28 mouse cellular contexts compared by ENCODE assay signal in genomic region chr3:109740466-109741102, GRCm38 (mm10).
A peak's percentile ranks its signal among the peaks of the same experiment; 100 is the strongest.
DNase-seq lines count a peak whose midpoint lies in the region; ATAC-seq and TF ChIP-seq lines count a peak whose summit lies in the region.
"Had no signal": no experiment of that assay in that cellular context is flagged by ENCODE, and none has a peak within 500 bp of the region (broad histone marks: within the 10 kb centered on the region; RNA-seq: fewer than 3 reads in every experiment).

No protein-coding gene starts in this region.

- TF ChIP-seq CTCF in brain, embryonic 14.5 days (IDR thresholded peaks at IDR 0.05; ENCODE audit: borderline replicate concordance, extremely low read depth, insufficient read depth, insufficient read length), result no peak

- H3K36me3 ChIP-seq in embryonic facial prominence, embryonic 15.5 days, result no peaks in the 10 kb centered on the region
- no peaks in the 10 kb centered on the region for H3K36me3 ChIP-seq in embryonic facial prominence, embryonic 10.5 days (replicated peaks)
- H3K36me3 ChIP-seq in limb, embryonic 10.5 days, result no peaks in the 10 kb centered on the region
- H3K36me3 ChIP-seq: embryonic facial prominence, embryonic 12.5 days; limb, embryonic 15.5 days; midbrain, embryonic 15.5 days; neural tube, embryonic 15.5 days had no signal

- H3K4me1 ChIP-seq in embryonic facial prominence, embryonic 15.5 days, result no peaks in the 10 kb centered on the region
- H3K4me1 ChIP-seq in embryonic facial prominence, embryonic 10.5 days, result peaks cover 4% of the 10 kb centered on the region; the same call in 1 of the 2 replicates
- peaks cover 12% of the 10 kb centered on the region for H3K4me1 ChIP-seq in limb, embryonic 10.5 days
- H3K4me1 ChIP-seq: limb, embryonic 15.5 days; neural tube, embryonic 15.5 days had no signal

- TF ChIP-seq POLR2A in brain, embryonic 14.5 days (IDR thresholded peaks at IDR 0.05; ENCODE audit: borderline replicate concordance, extremely low read depth, insufficient read depth, insufficient read length, poor library complexity, severe bottlenecking), result no peak

- no peak overlapping the region for H3K4me2 ChIP-seq in embryonic facial prominence, embryonic 15.5 days (replicated peaks)
- H3K4me2 ChIP-seq: embryonic facial prominence, embryonic 12.5 days; limb, embryonic 15.5 days; lung, embryonic 14.5 days; midbrain, embryonic 15.5 days; neural tube, embryonic 15.5 days had no signal

- ATAC-seq in embryonic facial prominence, embryonic 15.5 days (ENCODE audit: insufficient number of reproducible peaks, low FRiP score, low TSS enrichment, low read depth), result 0 out of 2 replicates have a peak, but pooled peaks have one; percentile 60
- ATAC-seq: activated CD4-positive, CD25-positive, alpha-beta regulatory T cell, adult 4 months; hindbrain, postnatal 0 days; intestine, embryonic 16.5 days; midbrain, embryonic 15.5 days had no signal

- no peak overlapping the region for H3K4me3 ChIP-seq in embryonic facial prominence, embryonic 15.5 days (replicated peaks)
- no peak overlapping the region for H3K4me3 ChIP-seq in embryonic facial prominence, embryonic 10.5 days
- no peak overlapping the region for H3K4me3 ChIP-seq in limb, embryonic 10.5 days
- H3K4me3 ChIP-seq: embryonic facial prominence, embryonic 12.5 days; erythroblast, embryonic 14.5 days; heart, adult 2 months; layer of hippocampus, adult 2 months; limb, embryonic 15.5 days; midbrain, embryonic 15.5 days; myocyte; neural tube, embryonic 15.5 days had no signal

- DNase-seq in embryonic facial prominence, embryonic 10.5 days (ENCODE audit: low spot score), result no peak
- DNase-seq in 416B (ENCODE audit: low read depth), result peak; percentile 9
- peak; percentile 55 for DNase-seq in brain, embryonic 14.5 days (ENCODE audit: low read depth)
- DNase-seq in limb, embryonic 10.5 days (ENCODE audit: low spot score), result no peak
- DNase-seq in kidney, adult 8-10 months, result no peak
- no peak for DNase-seq in gastrocnemius, postnatal 25 days
- DNase-seq in spleen, postnatal 36 days (ENCODE audit: low spot score in 2 of 2), result no peak
- DNase-seq: adrenal gland, postnatal 14 days; cerebellum, adult 9-11 months; gastrocnemius, postnatal 10 days; heart, adult 2 months; heart, postnatal 36 days; kidney, postnatal 25 days; layer of hippocampus, postnatal 36 days; lung, embryonic 14.5 days had no signal

- H3K27me3 ChIP-seq in embryonic facial prominence, embryonic 15.5 days, result no peaks in the 10 kb centered on the region
- H3K27me3 ChIP-seq in embryonic facial prominence, embryonic 10.5 days (replicated peaks; ENCODE audit: low read depth, poor library complexity, severe bottlenecking), result no peaks in the 10 kb centered on the region
- no peaks in the 10 kb centered on the region for H3K27me3 ChIP-seq in limb, embryonic 10.5 days (ENCODE audit: low read depth, poor library complexity, severe bottlenecking)
- H3K27me3 ChIP-seq: embryonic facial prominence, embryonic 12.5 days; limb, embryonic 15.5 days; midbrain, embryonic 15.5 days; neural tube, embryonic 15.5 days had no signal

- no peak overlapping the region for H3K9ac ChIP-seq in embryonic facial prominence, embryonic 15.5 days
- H3K9ac ChIP-seq: embryonic facial prominence, embryonic 12.5 days; limb, embryonic 15.5 days; liver, embryonic 14.5 days; lung, embryonic 14.5 days; midbrain, embryonic 15.5 days; neural tube, embryonic 15.5 days had no signal

- no peaks in the 10 kb centered on the region for H3K9me3 ChIP-seq in embryonic facial prominence, embryonic 15.5 days (replicated peaks)
- no peaks in the 10 kb centered on the region for H3K9me3 ChIP-seq in embryonic facial prominence, embryonic 10.5 days
- no peaks in the 10 kb centered on the region for H3K9me3 ChIP-seq in limb, embryonic 10.5 days (replicated peaks)
- H3K9me3 ChIP-seq: embryonic facial prominence, embryonic 12.5 days; limb, embryonic 15.5 days; midbrain, embryonic 15.5 days; neural tube, embryonic 15.5 days had no signal

- H3K27ac ChIP-seq in embryonic facial prominence, embryonic 15.5 days (replicated peaks), result no peak overlapping the region
- no peak overlapping the region for H3K27ac ChIP-seq in embryonic facial prominence, embryonic 10.5 days (replicated peaks)
- H3K27ac ChIP-seq in limb, embryonic 10.5 days, result peak overlapping the region; percentile 42; the same call in 1 of the 2 replicates
- H3K27ac ChIP-seq: embryonic facial prominence, embryonic 12.5 days; heart, adult 2 months; hindbrain, postnatal 0 days; layer of hippocampus, adult 2 months; limb, embryonic 15.5 days; liver, embryonic 14.5 days; midbrain, embryonic 15.5 days; neural tube, embryonic 15.5 days; stomach, postnatal 0 days had no signal

- 36% methylated on average over 2 of the region's 2 CpGs for WGBS in embryonic facial prominence, embryonic 15.5 days
- 25% methylated on average over 2 of the region's 2 CpGs for WGBS in embryonic facial prominence, embryonic 10.5 days
- WGBS in limb, embryonic 10.5 days, result 32% methylated on average over 2 of the region's 2 CpGs

Comparison
In these comparisons a context has a peak if more than half of its experiments do, and no peak if none do; other contexts are left out.
1. DNase-seq: peak in 416B (single experiment) and brain, embryonic 14.5 days (single experiment); none in embryonic facial prominence, embryonic 10.5 days (single experiment), limb, embryonic 10.5 days (single experiment), kidney, adult 8-10 months (0 of 2), gastrocnemius, postnatal 25 days (single experiment) and spleen, postnatal 36 days (0 of 2).